ENCODE assay signal across 9 mouse cellular contexts in the genomic region with DNA sequence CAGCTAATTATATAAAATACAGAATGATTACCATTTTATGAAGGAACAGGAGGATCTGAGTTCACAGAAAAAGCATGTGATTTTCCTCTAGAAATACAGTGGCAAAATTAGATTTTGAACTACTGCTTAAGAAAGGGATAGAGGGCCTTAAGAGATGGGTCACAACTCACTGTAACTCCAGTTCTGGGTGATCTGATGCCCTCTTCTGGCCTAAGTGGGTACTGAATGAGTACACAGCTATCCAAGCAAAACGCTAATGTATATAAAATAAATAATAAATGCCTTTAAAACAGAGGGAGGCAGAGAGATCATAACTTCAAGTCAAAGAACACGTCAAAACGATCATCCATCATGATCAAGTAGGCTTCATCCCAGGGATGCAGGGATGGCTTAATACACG.
DNase-seq lines count a peak whose midpoint lies in the region; ATAC-seq and TF ChIP-seq lines count a peak whose summit lies in the region.
"Had no signal": no experiment of that assay in that cellular context is flagged by ENCODE, and none has a peak within 500 bp of the region (broad histone marks: within the 10 kb centered on the region; RNA-seq: fewer than 3 reads in every experiment).

No protein-coding gene starts in this region.

- DNase-seq in gastrocnemius, adult 2 months, result no peak
- no peak for DNase-seq in gastrocnemius, postnatal 36 days
- peak; percentile 53 for DNase-seq in testis, postnatal 10 days (ENCODE audit: low spot score)
- DNase-seq in testis, postnatal 14 days (ENCODE audit: low spot score), result no peak
- DNase-seq in embryonic facial prominence, embryonic 11.5 days (ENCODE audit: low spot score), result peak; percentile 38
- peak; percentile 8 for DNase-seq in lung, postnatal 25 days (ENCODE audit: low spot score)
- peak; percentile 17 for DNase-seq in stomach, postnatal 0 days (ENCODE audit: low spot score)
- no peak for DNase-seq in Muller cell, postnatal 12 days (ENCODE audit: inconsistent ontology term)

- no peak overlapping the region for H3K4me3 ChIP-seq in gastrocnemius, adult 2 months
- no peak overlapping the region for H3K4me3 ChIP-seq in embryonic facial prominence, embryonic 11.5 days (ENCODE audit: low read depth, low read length)
- H3K4me3 ChIP-seq in stomach, postnatal 0 days (ENCODE audit: low read depth, low read length), result no peak overlapping the region
- H3K4me3 ChIP-seq: heart, embryonic 15.5 days had no signal

- intact Hi-C loops in gastrocnemius, adult 2 months (cut with DNase I), result no loop called here
- intact Hi-C loops in gastrocnemius, postnatal 36 days (cut with DNase I), result no loop called here

- no peaks in the 10 kb centered on the region for H3K4me1 ChIP-seq in embryonic facial prominence, embryonic 11.5 days (ENCODE audit: control insufficient read depth, insufficient read depth, low read length)
- no peaks in the 10 kb centered on the region for H3K4me1 ChIP-seq in stomach, postnatal 0 days (replicated peaks; ENCODE audit: control insufficient read depth, insufficient read depth)
- H3K4me1 ChIP-seq: heart, embryonic 15.5 days had no signal

- H3K9me3 ChIP-seq in embryonic facial prominence, embryonic 11.5 days (replicated peaks; ENCODE audit: control insufficient read depth, low read length), result no peaks in the 10 kb centered on the region
- H3K9me3 ChIP-seq in stomach, postnatal 0 days (ENCODE audit: control insufficient read depth, low read length), result no peaks in the 10 kb centered on the region
- H3K9me3 ChIP-seq: heart, embryonic 15.5 days had no signal

- TF ChIP-seq CTCF in gastrocnemius, adult 2 months (IDR thresholded peaks at IDR 0.05), result peak; percentile 46
- peak; percentile 74 for TF ChIP-seq CTCF in stomach, postnatal 0 days (IDR thresholded peaks at IDR 0.05; ENCODE audit: low read depth)

- no peak for TF ChIP-seq EP300 in stomach, postnatal 0 days (optimal IDR thresholded peaks at IDR 0.05)

- no peaks in the 10 kb centered on the region for H3K36me3 ChIP-seq in embryonic facial prominence, embryonic 11.5 days (replicated peaks; ENCODE audit: control insufficient read depth, insufficient read depth, low read depth, low read length)
- H3K36me3 ChIP-seq in stomach, postnatal 0 days (ENCODE audit: control insufficient read depth, insufficient read depth, low read length), result no peaks in the 10 kb centered on the region
- H3K36me3 ChIP-seq: heart, embryonic 15.5 days had no signal

- ATAC-seq in embryonic facial prominence, embryonic 11.5 days (replicated peaks; ENCODE audit: insufficient number of reproducible peaks, low FRiP score, low TSS enrichment, low read depth), result no peak
- no peak for ATAC-seq in stomach, postnatal 0 days (ENCODE audit: low FRiP score, low TSS enrichment)

- no peak overlapping the region for H3K4me2 ChIP-seq in embryonic facial prominence, embryonic 11.5 days (ENCODE audit: low read depth, low read length)
- H3K4me2 ChIP-seq in stomach, postnatal 0 days (replicated peaks; ENCODE audit: low read depth), result no peak overlapping the region
- H3K4me2 ChIP-seq: heart, embryonic 15.5 days had no signal

- 50% methylated on average over 4 of the region's 4 CpGs for WGBS in embryonic facial prominence, embryonic 11.5 days
- 38% methylated on average over 4 of the region's 4 CpGs for WGBS in stomach, postnatal 0 days

- H3K27ac ChIP-seq in gastrocnemius, adult 2 months, result no peak overlapping the region
- H3K27ac ChIP-seq in embryonic facial prominence, embryonic 11.5 days (replicated peaks; ENCODE audit: low read depth, low read length), result no peak overlapping the region
- no peak overlapping the region for H3K27ac ChIP-seq in stomach, postnatal 0 days (replicated peaks)
- H3K27ac ChIP-seq: heart, embryonic 15.5 days had no signal

- H3K9ac ChIP-seq in embryonic facial prominence, embryonic 11.5 days (replicated peaks; ENCODE audit: low read length), result no peak overlapping the region
- H3K9ac ChIP-seq in stomach, postnatal 0 days (ENCODE audit: low read length), result no peak overlapping the region
- H3K9ac ChIP-seq: heart, embryonic 15.5 days had no signal

- no peaks in the 10 kb centered on the region for H3K27me3 ChIP-seq in embryonic facial prominence, embryonic 11.5 days (ENCODE audit: control insufficient read depth, insufficient read depth, low read length)
- H3K27me3 ChIP-seq in stomach, postnatal 0 days (ENCODE audit: control insufficient read depth, insufficient read depth, low read length), result no peaks in the 10 kb centered on the region
- H3K27me3 ChIP-seq: heart, embryonic 15.5 days had no signal

Comparison
In these comparisons a context has a peak if more than half of its experiments do, and no peak if none do; other contexts are left out.
1. DNase-seq: peak in testis, postnatal 10 days (single experiment), embryonic facial prominence, embryonic 11.5 days (single experiment), lung, postnatal 25 days (single experiment) and stomach, postnatal 0 days (single experiment); none in gastrocnemius, adult 2 months (single experiment), gastrocnemius, postnatal 36 days (0 of 2), testis, postnatal 14 days (single experiment) and Muller cell, postnatal 12 days (single experiment).